Mouse (Mus musculus) gastrocnemius, adult 18-20 months (tissue): ENCODE data around the gene Jam2. TPM values are rescaled to one million over a fixed set of nuclear protein-coding genes. Genes with fewer than 3 reads are reported as not detected.

Experiments
- DNase-seq: peaks from one replicate; pipeline ENCODE4 v3.0.0; 2021; ENCODE audit warnings: low spot score
- total RNA-seq, 2 experiments: library from RNA; stranded (reverse); gene quantifications; 2 replicates each; pipeline ENCODE4 v1.2.3; 2021

The Jam2 gene
- total RNA-seq, 2 experiments from 2014 or later: 12.2 to 19.0 TPM

GRCm38 (mm10) chr16:84835823-84836743 is 62.2 kb downstream of the Jam2 start:
- DNase-seq: peak; percentile 55

GRCm38 (mm10) chr16:84838576-84838975 is 64.7 kb downstream of the Jam2 start:
- DNase-seq: no peak

- no peak for DNase-seq
Observed at GRCm38 (mm10) chr16:84853492-84853891, 79.6 kb downstream of the Jam2 start.

GRCm38 (mm10) chr16:84864656-84865055 is 90.7 kb downstream of the Jam2 start:
- DNase-seq: no peak

GRCm38 (mm10) chr16:84873805-84874204 is 99.9 kb downstream of the Jam2 start:
- DNase-seq: no peak

- no peak for DNase-seq
Observed at GRCm38 (mm10) chr16:84875012-84875717, 101.2 kb downstream of the Jam2 start.

Other genes with a start within 250 kb of the Jam2 start
- 10 to 100 TPM; 13.8 to 15.1 TPM for gene Mrpl39, start 38.4 kb upstream of the Jam2 start, total RNA-seq
- gene Gabpa, start 60.8 kb downstream of the Jam2 start, total RNA-seq: 10 to 100 TPM; 25.5 to 30.0 TPM
- gene Atp5j, start 61.5 kb downstream of the Jam2 start, total RNA-seq: 1,000 to 10,000 TPM; 1,092 to 1,176 TPM